Mouse (Mus musculus) liver, adult 2 months (tissue): ENCODE results near the gene Zdhhc14.

Source experiments
- CTCF ChIP-seq: fragments of 200-500 bp; IDR thresholded peaks from 2 replicates; pipeline ENCODE4 v1.5.1; 2011; ENCODE audit warnings: low read depth, low read length, control low read depth
- POLR2A ChIP-seq: fragments of 200-500 bp; IDR thresholded peaks from 2 replicates; pipeline ENCODE4 v1.6.1; 2011; ENCODE audit warnings: low read length, control low read depth; ENCODE audit not compliant: insufficient read depth; ENCODE audit errors: extremely low read depth

DNA sequence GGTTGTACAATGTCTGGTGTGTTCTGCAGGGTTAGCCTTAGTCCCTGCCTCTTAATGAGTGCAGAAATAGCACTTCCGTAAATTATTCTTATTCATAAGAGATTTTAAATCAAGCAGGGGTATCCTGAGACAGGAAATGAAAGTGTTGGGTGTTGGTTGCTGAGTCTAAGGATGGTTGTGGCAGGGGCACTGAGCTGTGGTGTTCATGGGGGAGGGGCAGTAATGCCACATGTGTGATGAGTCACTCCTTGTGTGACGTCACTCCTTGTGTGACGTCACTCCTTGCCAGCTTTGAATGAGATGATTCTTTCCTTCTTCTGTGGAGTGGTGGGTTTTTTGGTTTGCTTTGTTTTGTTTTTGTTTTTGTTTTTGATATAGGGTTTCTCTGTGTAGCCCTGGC is 134.0 kb downstream of the Zdhhc14 start:
- TF ChIP-seq CTCF (no peak), POLR2A (no peak)
